Mouse (Mus musculus): ENCODE results near the gene Cdk5rap2. TPM values are rescaled to one million over a fixed set of nuclear protein-coding genes. Genes with fewer than 3 reads are reported as not detected.

The Cdk5rap2 gene
- polyA plus RNA-seq (2015; fragmentation: Nextera tagmentation; extraction: Ambion mirVana): 16.0 and 21.0 TPM in 2 replicates

GRCm38 (mm10) chr4:70409994-70410721, at the start of gene Cdk5rap2:
TSS of gene Cdk5rap2 (minus strand) at chr4:70410443.
- H3K9ac ChIP-seq: peak within 1 kb of the TSS; percentile 62
- WGBS: under 1% methylated on average over 55 of the region's 55 CpGs
- H3K9me3 ChIP-seq: no peaks in the 10 kb centered on the region
- peak within 1 kb of the TSS; percentile 57 for H3K4me2 ChIP-seq
- no peaks in the 10 kb centered on the region for H3K36me3 ChIP-seq
- peaks cover 7% of the 10 kb centered on the region for H3K4me1 ChIP-seq
- peak; percentile 99 for ATAC-seq (ENCODE audit: insufficient read depth, low FRiP score, low read depth)
- H3K27ac ChIP-seq: peak within 1 kb of the TSS; percentile 46; the same call in 1 of the 2 replicates
- H3K27me3 ChIP-seq (replicated peaks): no peaks in the 10 kb centered on the region
- peak within 1 kb of the TSS; percentile 63 for H3K4me3 ChIP-seq (replicated peaks)

GRCm38 (mm10) chr4:70452161-70452560, 41.9 kb upstream of the Cdk5rap2 start:
- no peaks in the 10 kb centered on the region for H3K27me3 ChIP-seq (replicated peaks)
- no peak for ATAC-seq (ENCODE audit: insufficient read depth, low FRiP score, low read depth)
- no peaks in the 10 kb centered on the region for H3K4me1 ChIP-seq
- no peak overlapping the region for H3K4me2 ChIP-seq
- 71% methylated on average over 3 of the region's 3 CpGs for WGBS
- no peak overlapping the region for H3K4me3 ChIP-seq (replicated peaks)
- H3K36me3 ChIP-seq: no peaks in the 10 kb centered on the region
- H3K9ac ChIP-seq: no peak overlapping the region
- H3K9me3 ChIP-seq: no peaks in the 10 kb centered on the region
- H3K27ac ChIP-seq: no peak overlapping the region

GRCm38 (mm10) chr4:70451750-70452149, 41.5 kb upstream of the Cdk5rap2 start:
- 1% methylated on average over 2 of the region's 2 CpGs for WGBS
- Histone ChIP-seq H3K27ac (no peak overlapping the region), H3K9ac (no peak overlapping the region), H3K36me3 (no peaks in the 10 kb centered on the region), H3K4me3 (replicated peaks) (no peak overlapping the region), H3K9me3 (no peaks in the 10 kb centered on the region), H3K4me2 (no peak overlapping the region), H3K27me3 (replicated peaks) (no peaks in the 10 kb centered on the region), H3K4me1 (no peaks in the 10 kb centered on the region)
- no peak for ATAC-seq (ENCODE audit: insufficient read depth, low FRiP score, low read depth)

- WGBS: 85% methylated on average over 1 of the region's 1 CpGs
- H3K4me1 ChIP-seq: no peaks in the 10 kb centered on the region
- no peak for ATAC-seq (ENCODE audit: insufficient read depth, low FRiP score, low read depth)
- H3K9me3 ChIP-seq: no peaks in the 10 kb centered on the region
- no peak overlapping the region for H3K9ac ChIP-seq
- H3K27ac ChIP-seq: no peak overlapping the region
- H3K4me2 ChIP-seq: no peak overlapping the region
- H3K4me3 ChIP-seq (replicated peaks): no peak overlapping the region
- H3K36me3 ChIP-seq: no peaks in the 10 kb centered on the region
- no peaks in the 10 kb centered on the region for H3K27me3 ChIP-seq (replicated peaks)
These were observed 39.4 kb upstream of the Cdk5rap2 start for GRCm38 (mm10) chr4:70449668-70450067.

- Histone ChIP-seq H3K9ac (no peak overlapping the region), H3K4me3 (replicated peaks) (no peak overlapping the region), H3K4me1 (no peaks in the 10 kb centered on the region), H3K4me2 (no peak overlapping the region), H3K9me3 (no peaks in the 10 kb centered on the region), H3K36me3 (no peaks in the 10 kb centered on the region), H3K27ac (no peak overlapping the region), H3K27me3 (replicated peaks) (no peaks in the 10 kb centered on the region)
- WGBS: 90% methylated on average over 3 of the region's 3 CpGs
- ATAC-seq (ENCODE audit: insufficient read depth, low FRiP score, low read depth): no peak
These were observed 36.5 kb upstream of the Cdk5rap2 start for GRCm38 (mm10) chr4:70446774-70447173.

- no peaks in the 10 kb centered on the region for H3K27me3 ChIP-seq (replicated peaks)
- H3K4me3 ChIP-seq (replicated peaks): no peak overlapping the region
- no peak overlapping the region for H3K9ac ChIP-seq
- no peak overlapping the region for H3K27ac ChIP-seq
- H3K4me1 ChIP-seq: no peaks in the 10 kb centered on the region
- no peaks in the 10 kb centered on the region for H3K9me3 ChIP-seq
- 62% methylated on average over 2 of the region's 2 CpGs for WGBS
- H3K4me2 ChIP-seq: no peak overlapping the region
- no peaks in the 10 kb centered on the region for H3K36me3 ChIP-seq
- ATAC-seq (ENCODE audit: insufficient read depth, low FRiP score, low read depth): no peak
These were observed 10.0 kb upstream of the Cdk5rap2 start for GRCm38 (mm10) chr4:70420202-70420601.

GRCm38 (mm10) chr4:70412126-70412525, 1.9 kb upstream of the Cdk5rap2 start:
- H3K4me1 ChIP-seq: peaks cover 7% of the 10 kb centered on the region
- 59% methylated on average over 2 of the region's 2 CpGs for WGBS
- H3K27me3 ChIP-seq (replicated peaks): no peaks in the 10 kb centered on the region
- H3K36me3 ChIP-seq: no peaks in the 10 kb centered on the region
- H3K9me3 ChIP-seq: no peaks in the 10 kb centered on the region
- H3K4me3 ChIP-seq (replicated peaks): no peak overlapping the region
- ATAC-seq (ENCODE audit: insufficient read depth, low FRiP score, low read depth): no peak
- H3K27ac ChIP-seq: no peak overlapping the region
- no peak overlapping the region for H3K4me2 ChIP-seq
- no peak overlapping the region for H3K9ac ChIP-seq

- WGBS: 25% methylated on average over 9 of the region's 9 CpGs
- H3K27me3 ChIP-seq (replicated peaks): no peaks in the 10 kb centered on the region
- peaks cover 7% of the 10 kb centered on the region for H3K4me1 ChIP-seq
- peak overlapping the region; percentile 63 for H3K4me3 ChIP-seq (replicated peaks)
- H3K9ac ChIP-seq: peak overlapping the region; percentile 4
- no peaks in the 10 kb centered on the region for H3K9me3 ChIP-seq
- no peak for ATAC-seq (ENCODE audit: insufficient read depth, low FRiP score, low read depth)
- peak overlapping the region; percentile 57 for H3K4me2 ChIP-seq
- H3K27ac ChIP-seq: no peak overlapping the region
- H3K36me3 ChIP-seq: no peaks in the 10 kb centered on the region
These were observed 787 bp downstream of the Cdk5rap2 start for GRCm38 (mm10) chr4:70409456-70409855.

GRCm38 (mm10) chr4:70402109-70402819, 8.0 kb downstream of the Cdk5rap2 start:
- peaks cover 5% of the 10 kb centered on the region; the same call in 1 of the 2 replicates for H3K36me3 ChIP-seq
- H3K4me2 ChIP-seq: no peak overlapping the region
- H3K27ac ChIP-seq: no peak overlapping the region
- H3K27me3 ChIP-seq (replicated peaks): no peaks in the 10 kb centered on the region
- ATAC-seq (ENCODE audit: insufficient read depth, low FRiP score, low read depth): no peak; the same call in 1 of the 2 replicates
- H3K9me3 ChIP-seq: no peaks in the 10 kb centered on the region
- no peaks in the 10 kb centered on the region for H3K4me1 ChIP-seq
- 63% methylated on average over 9 of the region's 9 CpGs for WGBS
- H3K4me3 ChIP-seq (replicated peaks): no peak overlapping the region
- H3K9ac ChIP-seq: no peak overlapping the region

- peaks cover 5% of the 10 kb centered on the region; the same call in 1 of the 2 replicates for H3K36me3 ChIP-seq
- H3K27me3 ChIP-seq (replicated peaks): no peaks in the 10 kb centered on the region
- no peak for ATAC-seq (ENCODE audit: insufficient read depth, low FRiP score, low read depth)
- no peak overlapping the region for H3K4me3 ChIP-seq (replicated peaks)
- 77% methylated on average over 5 of the region's 5 CpGs for WGBS
- no peak overlapping the region for H3K27ac ChIP-seq
- H3K9me3 ChIP-seq: no peaks in the 10 kb centered on the region
- H3K4me2 ChIP-seq: no peak overlapping the region
- H3K9ac ChIP-seq: no peak overlapping the region
- no peaks in the 10 kb centered on the region for H3K4me1 ChIP-seq
These were observed 10.8 kb downstream of the Cdk5rap2 start for GRCm38 (mm10) chr4:70399476-70399875.

GRCm38 (mm10) chr4:70399074-70399473, 11.2 kb downstream of the Cdk5rap2 start:
- WGBS: 90% methylated on average over 2 of the region's 2 CpGs
- Histone ChIP-seq H3K36me3 (peaks cover 5% of the 10 kb centered on the region; the same call in 1 of the 2 replicates), H3K4me3 (replicated peaks) (no peak overlapping the region), H3K9me3 (no peaks in the 10 kb centered on the region), H3K4me1 (no peaks in the 10 kb centered on the region), H3K27ac (no peak overlapping the region), H3K4me2 (no peak overlapping the region), H3K27me3 (replicated peaks) (no peaks in the 10 kb centered on the region), H3K9ac (no peak overlapping the region)
- no peak for ATAC-seq (ENCODE audit: insufficient read depth, low FRiP score, low read depth)

- ATAC-seq (ENCODE audit: insufficient read depth, low FRiP score, low read depth): no peak
- 81% methylated on average over 4 of the region's 4 CpGs for WGBS
These were observed 12.2 kb downstream of the Cdk5rap2 start for GRCm38 (mm10) chr4:70398088-70398487.

More at GRCm38 (mm10) chr4:70398088-70398487, 12.2 kb downstream of the Cdk5rap2 start:
- Histone ChIP-seq H3K36me3 (0 out of 2 replicates have a peak, but pooled peaks cover 5% of the 10 kb centered on the region), H3K4me3 (replicated peaks) (no peak overlapping the region), H3K27me3 (replicated peaks) (no peaks in the 10 kb centered on the region), H3K4me2 (no peak overlapping the region), H3K9me3 (no peaks in the 10 kb centered on the region), H3K4me1 (no peaks in the 10 kb centered on the region), H3K9ac (no peak overlapping the region), H3K27ac (no peak overlapping the region)

Data from stomach, embryonic 15.5 days (tissue).